Mouse (Mus musculus): ENCODE measurements around the gene Slc8a3.

Gene Slc8a3

GRCm38 (mm10) chr12:81237158-81237557, 95.8 kb downstream of the Slc8a3 start:
- DNase-seq (ENCODE audit: low read depth, low spot score): no peak

GRCm38 (mm10) chr12:81235456-81236330, 97.3 kb downstream of the Slc8a3 start:
- DNase-seq (ENCODE audit: low read depth, low spot score): no peak

GRCm38 (mm10) chr12:81233746-81234380, 99.1 kb downstream of the Slc8a3 start:
- DNase-seq (ENCODE audit: low read depth, low spot score): no peak

- DNase-seq (ENCODE audit: low read depth, low spot score): no peak
Measured at GRCm38 (mm10) chr12:81227767-81228460, 105.1 kb downstream of the Slc8a3 start.

- no peak for DNase-seq (ENCODE audit: low read depth, low spot score)
Measured at GRCm38 (mm10) chr12:81226590-81226989, 106.4 kb downstream of the Slc8a3 start.

- no peak for DNase-seq (ENCODE audit: low read depth, low spot score)
Measured at GRCm38 (mm10) chr12:81225966-81226577, 106.9 kb downstream of the Slc8a3 start.

- DNase-seq (ENCODE audit: low read depth, low spot score): no peak
Measured at GRCm38 (mm10) chr12:81224843-81225242, 108.1 kb downstream of the Slc8a3 start.

- DNase-seq (ENCODE audit: low read depth, low spot score): no peak
Measured at GRCm38 (mm10) chr12:81223276-81223675, 109.7 kb downstream of the Slc8a3 start.

- no peak for DNase-seq (ENCODE audit: low read depth, low spot score)
Measured at GRCm38 (mm10) chr12:81219339-81219738, 113.6 kb downstream of the Slc8a3 start.

- no peak for DNase-seq (ENCODE audit: low read depth, low spot score)
Measured at GRCm38 (mm10) chr12:81208559-81208958, 124.4 kb downstream of the Slc8a3 start.

- no peak for DNase-seq (ENCODE audit: low read depth, low spot score)
Measured at GRCm38 (mm10) chr12:81205619-81206560, 127.1 kb downstream of the Slc8a3 start.

- DNase-seq (ENCODE audit: low read depth, low spot score): no peak
Measured at GRCm38 (mm10) chr12:81203226-81203625, 129.8 kb downstream of the Slc8a3 start.

GRCm38 (mm10) chr12:81199280-81199955, 133.6 kb downstream of the Slc8a3 start:
- no peak for DNase-seq (ENCODE audit: low read depth, low spot score)

- no peak for DNase-seq (ENCODE audit: low read depth, low spot score)
Measured at GRCm38 (mm10) chr12:81197468-81198075, 135.4 kb downstream of the Slc8a3 start.

GRCm38 (mm10) chr12:81193968-81194367, 139.0 kb downstream of the Slc8a3 start:
- no peak for DNase-seq (ENCODE audit: low read depth, low spot score)

GRCm38 (mm10) chr12:81189636-81190035, 143.3 kb downstream of the Slc8a3 start:
- DNase-seq (ENCODE audit: low read depth, low spot score): no peak

GRCm38 (mm10) chr12:81188996-81189395, 144.0 kb downstream of the Slc8a3 start:
- no peak for DNase-seq (ENCODE audit: low read depth, low spot score)

GRCm38 (mm10) chr12:81188423-81188822, 144.6 kb downstream of the Slc8a3 start:
- DNase-seq (ENCODE audit: low read depth, low spot score): no peak

- no peak for DNase-seq (ENCODE audit: low read depth, low spot score)
Measured at GRCm38 (mm10) chr12:81186668-81187067, 146.3 kb downstream of the Slc8a3 start.

- no peak for DNase-seq (ENCODE audit: low read depth, low spot score)
Measured at GRCm38 (mm10) chr12:81186081-81186480, 146.9 kb downstream of the Slc8a3 start.
